Mouse (Mus musculus) lung, embryonic 15.5 days (tissue): ENCODE data around the gene Pgm2. TPM values are rescaled to one million over a fixed set of nuclear protein-coding genes. Genes with fewer than 3 reads are reported as not detected.

Experiments used
- ATAC-seq: fragments of 200-750 bp; cut with Nextera tagmentation; 2 replicates; pipeline ENCODE4 v1.8.0; 2017; ENCODE audit warnings: moderate number of reproducible peaks, borderline replicate concordance; ENCODE audit not compliant: low FRiP score, low TSS enrichment; ENCODE audit errors: extremely low read depth
- H3K27ac ChIP-seq: fragments of 300-500 bp; sonication (generic); 2 replicates; pipeline ENCODE4 v1.5.1; 2015; ENCODE audit warnings: moderate library complexity, mild to moderate bottlenecking, inconsistent platforms
- H3K27me3 ChIP-seq: fragments of 300-500 bp; sonication (generic); 2 replicates; pipeline ENCODE4 v1.6.1; 2015; ENCODE audit warnings: inconsistent platforms
- H3K36me3 ChIP-seq: fragments of 300-500 bp; sonication (generic); 2 replicates; pipeline ENCODE4 v1.6.1; 2015; ENCODE audit warnings: inconsistent platforms
- H3K4me1 ChIP-seq: fragments of 300-500 bp; sonication (generic); 2 replicates; pipeline ENCODE4 v1.6.1; 2015; ENCODE audit warnings: inconsistent platforms
- H3K4me2 ChIP-seq: fragments of 300-500 bp; sonication (generic); 2 replicates; pipeline ENCODE4 v1.6.1; 2015; ENCODE audit warnings: inconsistent platforms, mild to moderate bottlenecking, moderate library complexity
- H3K4me3 ChIP-seq: fragments of 300-500 bp; sonication (generic); 2 replicates; pipeline ENCODE4 v1.5.1; 2015; ENCODE audit warnings: mild to moderate bottlenecking, inconsistent platforms
- H3K9ac ChIP-seq: fragments of 300-500 bp; sonication (generic); 2 replicates; pipeline ENCODE4 v1.6.1; 2015; ENCODE audit warnings: inconsistent platforms
- H3K9me3 ChIP-seq: fragments of 300-500 bp; sonication (generic); 2 replicates; pipeline ENCODE4 v1.6.1; 2016; ENCODE audit warnings: inconsistent platforms
- whole genome bisulfite sequencing: fragments of 180-500 bp; shearing (Covaris S2); methylation state at CpG from one replicate; pipeline ENCODE4 v1.1.7; 2015; 5-methylcytosine and 5-hydroxymethylcytosine counted together
- polyA plus RNA-seq: library from polyadenylated mRNA; unstranded; fragments of >200 nt; fragmentation: Nextera tagmentation; extraction: Ambion mirVana; gene quantifications from 2 replicates; pipeline ENCODE4 v1.2.1, GENCODE M21; 2015

The Pgm2 gene
- polyA plus RNA-seq, 1 experiment from 2014 or later: 41.9 TPM

- Histone ChIP-seq H3K27me3 (no peaks in the 10 kb centered on the region), H3K27ac (peak overlapping the region; percentile 69), H3K4me3 (no peak overlapping the region), H3K9ac (no peak overlapping the region), H3K4me2 (no peak overlapping the region), H3K4me1 (0 out of 2 replicates have a peak, but pooled peaks cover 4% of the 10 kb centered on the region), H3K36me3 (no peaks in the 10 kb centered on the region), H3K9me3 (no peaks in the 10 kb centered on the region)
- ATAC-seq: peak; percentile 90
- WGBS: 29% methylated on average over 7 of the region's 7 CpGs
Observed at GRCm38 (mm10) chr5:64078740-64079461, 13.8 kb upstream of the Pgm2 start.

DNA sequence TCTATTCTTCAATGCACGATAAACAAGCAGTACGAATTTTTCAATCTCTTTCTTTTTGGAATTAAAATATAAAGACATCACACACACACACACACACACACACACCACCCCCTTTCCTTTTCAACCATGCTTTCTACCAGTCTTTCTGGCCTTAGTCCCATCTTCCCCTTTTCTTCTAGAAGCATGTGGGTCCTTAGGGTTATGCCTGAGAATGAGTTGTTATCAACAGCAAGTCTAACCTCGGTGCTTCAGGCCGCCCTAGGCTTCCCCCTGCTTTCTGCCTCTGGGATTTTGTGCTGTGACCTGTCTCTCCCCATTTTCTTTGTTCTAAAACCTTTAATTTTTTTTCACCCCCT is 13.3 kb upstream of the Pgm2 start:
- Histone ChIP-seq H3K4me2 (no peak overlapping the region), H3K4me1 (0 out of 2 replicates have a peak, but pooled peaks cover 4% of the 10 kb centered on the region), H3K36me3 (no peaks in the 10 kb centered on the region), H3K9ac (no peak overlapping the region), H3K27ac (peak overlapping the region; percentile 69), H3K4me3 (no peak overlapping the region), H3K9me3 (no peaks in the 10 kb centered on the region), H3K27me3 (no peaks in the 10 kb centered on the region)
- ATAC-seq: peak; percentile 45; the same call in 1 of the 2 replicates
- WGBS: 48% methylated on average over 4 of the region's 4 CpGs

GRCm38 (mm10) chr5:64083447-64084359 is 9.0 kb upstream of the Pgm2 start:
- Histone ChIP-seq H3K36me3 (no peaks in the 10 kb centered on the region), H3K27me3 (no peaks in the 10 kb centered on the region), H3K4me3 (no peak overlapping the region), H3K9ac (no peak overlapping the region), H3K4me2 (no peak overlapping the region), H3K27ac (no peak overlapping the region), H3K9me3 (no peaks in the 10 kb centered on the region), H3K4me1 (0 out of 2 replicates have a peak, but pooled peaks cover under 1% of the 10 kb centered on the region)
- ATAC-seq: no peak
- WGBS: 69% methylated on average over 15 of the region's 15 CpGs

GRCm38 (mm10) chr5:64085405-64085804 is 7.3 kb upstream of the Pgm2 start:
- Histone ChIP-seq H3K36me3 (no peaks in the 10 kb centered on the region), H3K9ac (no peak overlapping the region), H3K9me3 (no peaks in the 10 kb centered on the region), H3K4me3 (no peak overlapping the region), H3K27me3 (no peaks in the 10 kb centered on the region), H3K4me1 (no peaks in the 10 kb centered on the region), H3K4me2 (no peak overlapping the region), H3K27ac (no peak overlapping the region)
- ATAC-seq: no peak
- 93% methylated on average over 9 of the region's 9 CpGs for WGBS

GRCm38 (mm10) chr5:64088740-64089139 is 4.0 kb upstream of the Pgm2 start:
- H3K9me3 ChIP-seq: no peaks in the 10 kb centered on the region
- ATAC-seq: no peak
- 62% methylated on average over 9 of the region's 9 CpGs for WGBS
- H3K4me3 ChIP-seq: no peak overlapping the region
- H3K36me3 ChIP-seq: no peaks in the 10 kb centered on the region
- H3K27ac ChIP-seq: no peak overlapping the region
- H3K27me3 ChIP-seq: no peaks in the 10 kb centered on the region
- H3K4me1 ChIP-seq: 0 out of 2 replicates have a peak, but pooled peaks cover under 1% of the 10 kb centered on the region
- H3K9ac ChIP-seq: no peak overlapping the region
- no peak overlapping the region for H3K4me2 ChIP-seq

GRCm38 (mm10) chr5:64093349-64093871 is 660 bp downstream of the Pgm2 start:
- no peaks in the 10 kb centered on the region for H3K9me3 ChIP-seq
- H3K4me2 ChIP-seq: peak overlapping the region; percentile 81
- peak overlapping the region; percentile 64 for H3K9ac ChIP-seq
- H3K36me3 ChIP-seq: peaks cover 6% of the 10 kb centered on the region
- WGBS: 2% methylated on average over 15 of the region's 15 CpGs
- H3K27ac ChIP-seq: peak overlapping the region; percentile 76
- no peak; the same call in 1 of the 2 replicates for ATAC-seq
- H3K27me3 ChIP-seq: no peaks in the 10 kb centered on the region
- H3K4me3 ChIP-seq: peak overlapping the region; percentile 75
- H3K4me1 ChIP-seq: peaks cover 18% of the 10 kb centered on the region

DNA sequence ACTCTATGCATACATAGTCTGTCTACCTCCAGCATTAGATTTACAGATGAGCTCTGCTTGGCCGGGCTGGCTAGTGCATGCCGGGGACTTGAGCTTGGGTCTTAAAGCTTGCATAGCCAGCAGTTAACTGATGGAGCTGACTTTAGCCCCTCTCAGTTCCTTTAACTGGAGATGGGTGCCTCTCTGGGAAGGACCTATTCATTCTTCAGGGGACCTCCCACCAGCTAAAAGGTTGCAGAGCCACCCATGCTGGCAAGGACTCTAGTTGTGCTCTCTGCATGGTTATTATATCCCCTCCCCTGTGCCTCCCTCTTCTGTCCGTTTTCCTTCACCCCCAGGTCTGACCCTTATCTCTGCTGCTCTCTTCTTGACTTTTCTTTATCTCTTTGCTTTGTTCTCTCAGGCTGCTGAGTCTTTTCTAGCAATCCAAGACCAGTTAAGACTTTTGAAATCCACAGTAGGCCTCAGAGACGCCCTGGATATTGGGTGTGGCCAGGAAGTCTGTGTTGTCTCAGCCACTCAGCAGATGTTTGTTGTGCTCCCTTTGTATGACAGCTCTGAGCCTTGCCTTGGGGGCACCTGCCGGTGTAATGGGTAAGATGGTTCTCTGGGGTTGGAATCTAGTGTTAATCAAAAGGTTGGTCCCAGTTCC is 2.7 kb downstream of the Pgm2 start:
- H3K4me3 ChIP-seq: no peak overlapping the region
- no peak for ATAC-seq
- no peaks in the 10 kb centered on the region for H3K27me3 ChIP-seq
- peaks cover 10% of the 10 kb centered on the region for H3K36me3 ChIP-seq
- H3K4me2 ChIP-seq: no peak overlapping the region
- no peak overlapping the region for H3K9ac ChIP-seq
- WGBS: 55% methylated on average over 5 of the region's 5 CpGs
- no peaks in the 10 kb centered on the region for H3K9me3 ChIP-seq
- no peak overlapping the region for H3K27ac ChIP-seq
- peaks cover 18% of the 10 kb centered on the region for H3K4me1 ChIP-seq

- Histone ChIP-seq H3K27me3 (no peaks in the 10 kb centered on the region), H3K4me2 (no peak overlapping the region), H3K36me3 (peaks cover 35% of the 10 kb centered on the region), H3K9ac (no peak overlapping the region), H3K4me1 (peaks cover 3% of the 10 kb centered on the region; the same call in 1 of the 2 replicates), H3K9me3 (no peaks in the 10 kb centered on the region), H3K27ac (no peak overlapping the region), H3K4me3 (no peak overlapping the region)
- 0 out of 2 replicates have a peak, but pooled peaks have one; percentile 59 for ATAC-seq
- 66% methylated on average over 9 of the region's 9 CpGs for WGBS
Observed at GRCm38 (mm10) chr5:64101993-64102716, 9.4 kb downstream of the Pgm2 start.

- H3K36me3 ChIP-seq: peaks cover 41% of the 10 kb centered on the region
- 66% methylated on average over 7 of the region's 7 CpGs for WGBS
- H3K4me2 ChIP-seq: no peak overlapping the region
Observed at GRCm38 (mm10) chr5:64102717-64103075, 9.9 kb downstream of the Pgm2 start.

GRCm38 (mm10) chr5:64107596-64108289 is 15.0 kb downstream of the Pgm2 start:
- Histone ChIP-seq H3K4me2 (no peak overlapping the region), H3K27me3 (no peaks in the 10 kb centered on the region), H3K9ac (no peak overlapping the region), H3K9me3 (no peaks in the 10 kb centered on the region), H3K4me1 (peaks cover 3% of the 10 kb centered on the region; the same call in 1 of the 2 replicates), H3K27ac (no peak overlapping the region), H3K4me3 (no peak overlapping the region), H3K36me3 (peaks cover 67% of the 10 kb centered on the region)
- 85% methylated on average over 11 of the region's 11 CpGs for WGBS
- ATAC-seq: no peak

More at GRCm38 (mm10) chr5:64102717-64103075, 9.9 kb downstream of the Pgm2 start:
- H3K9ac ChIP-seq: no peak overlapping the region
- H3K4me1 ChIP-seq: peaks cover 3% of the 10 kb centered on the region; the same call in 1 of the 2 replicates
- H3K4me3 ChIP-seq: no peak overlapping the region
- no peak overlapping the region for H3K27ac ChIP-seq
- H3K27me3 ChIP-seq: no peaks in the 10 kb centered on the region
- no peaks in the 10 kb centered on the region for H3K9me3 ChIP-seq
- ATAC-seq: no peak
